Mouse (Mus musculus) urinary bladder, postnatal 36 days (tissue): ENCODE data around the gene Myl3.
A peak's percentile ranks its signal among the peaks of the same experiment; 100 is the strongest.

Experiments
- DNase-seq, 2 experiments: peaks; one replicate each; pipeline ENCODE4 v3.0.0; 2022; ENCODE audit warnings: low spot score in 2 of 2, mixed read lengths in 1 of 2

Gene Myl3

GRCm38 (mm10) chr9:110762763-110763162, 21.1 kb downstream of the Myl3 start:
- no peak for DNase-seq

DNA sequence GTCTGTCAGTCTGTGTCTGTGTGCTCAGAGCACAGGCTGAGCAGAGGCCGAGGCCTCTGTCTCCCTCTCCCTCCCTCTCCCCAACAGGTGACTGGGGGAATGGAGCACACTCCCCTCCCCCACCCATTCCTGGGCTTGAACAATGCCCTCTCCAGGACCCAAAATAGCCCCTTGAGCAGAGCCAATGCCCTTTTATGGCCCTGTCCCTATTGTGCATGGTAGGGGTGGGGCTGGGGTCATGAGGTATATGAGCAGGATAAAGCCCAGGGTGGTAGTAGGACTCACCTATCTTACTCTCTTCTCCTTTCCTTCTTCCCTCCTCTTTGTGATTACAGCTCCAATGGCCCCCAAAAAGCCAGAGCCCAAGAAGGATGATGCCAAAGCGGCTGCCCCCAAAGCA, 21.7 kb downstream of the Myl3 start:
- DNase-seq = no peak

GRCm38 (mm10) chr9:110772336-110772735, 30.7 kb downstream of the Myl3 start:
- DNase-seq = no peak

- DNase-seq = no peak
These were observed 33.0 kb downstream of the Myl3 start for GRCm38 (mm10) chr9:110774403-110775268.

GRCm38 (mm10) chr9:110775269-110776022, 33.8 kb downstream of the Myl3 start:
- DNase-seq = no peak

DNA sequence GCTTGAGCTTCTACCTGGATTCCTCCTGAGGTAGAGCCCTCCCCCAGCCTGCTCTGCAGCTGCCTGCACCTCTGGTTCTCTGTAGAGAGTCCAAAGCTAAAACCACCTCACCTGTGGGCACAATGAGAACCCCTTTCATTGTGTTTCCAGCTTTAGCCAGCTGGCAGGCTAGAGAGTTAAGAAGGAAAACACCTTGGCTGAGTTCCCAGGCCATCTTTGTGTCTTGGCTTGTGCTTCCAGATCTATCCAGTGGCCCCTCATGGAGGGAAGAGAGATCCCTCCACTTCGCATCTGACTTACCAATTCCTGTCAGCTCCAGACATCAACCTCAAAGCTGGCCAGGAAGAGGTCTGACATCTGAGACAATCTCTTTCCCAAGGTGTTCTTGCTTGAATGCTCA, 36.4 kb downstream of the Myl3 start:
- no peak for DNase-seq

DNA sequence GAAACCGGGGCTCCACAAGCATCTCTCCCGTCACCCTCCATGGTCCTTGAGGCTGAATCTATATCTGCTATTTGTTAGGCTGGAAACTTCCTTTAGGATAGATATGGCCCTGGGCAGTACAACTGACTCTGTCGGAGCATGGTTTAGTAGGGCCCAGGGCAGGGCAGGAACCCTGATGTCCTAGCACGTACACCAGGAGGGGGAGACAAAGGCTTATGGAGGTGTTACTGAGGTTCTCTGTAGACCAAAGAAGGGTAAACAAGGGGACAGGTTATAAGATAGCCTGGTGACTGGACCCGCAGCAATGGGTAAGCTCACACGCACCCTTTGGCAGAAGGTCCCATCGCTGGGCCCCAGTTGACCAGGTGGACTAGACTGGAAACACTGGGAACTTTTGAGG, 36.9 kb downstream of the Myl3 start:
- DNase-seq = no peak

DNA sequence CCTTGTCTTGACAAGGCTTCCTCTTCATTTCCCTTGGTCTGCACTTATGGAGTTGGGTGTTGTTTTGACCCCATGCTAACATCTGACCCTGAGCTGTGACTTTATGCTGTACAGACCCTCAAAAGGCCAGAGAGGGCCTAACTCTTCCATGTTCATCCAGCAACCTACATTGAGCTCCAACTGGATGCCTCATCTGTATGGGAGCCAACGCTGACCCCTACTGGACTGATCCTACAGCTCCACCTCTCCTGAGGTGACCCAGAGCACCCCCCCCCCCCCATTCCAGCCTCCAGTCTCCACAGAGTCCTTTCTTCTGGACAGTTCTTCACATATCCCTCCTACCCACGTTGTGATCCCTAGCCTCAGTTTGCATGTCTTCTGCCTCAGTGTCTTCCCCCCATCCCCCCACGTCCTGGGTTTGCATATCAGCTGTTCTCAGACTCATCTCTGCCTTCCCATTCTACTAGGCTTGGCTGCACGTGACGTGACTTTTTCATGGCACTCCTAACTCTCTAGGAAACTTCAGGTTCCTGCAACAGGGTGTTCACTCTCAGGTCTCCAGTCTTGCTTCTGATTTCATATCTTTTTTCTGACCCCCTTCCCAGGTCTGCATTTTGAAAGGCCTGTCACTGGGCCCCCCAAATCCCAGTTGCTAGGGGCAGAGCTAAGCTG, 37.7 kb downstream of the Myl3 start:
- DNase-seq = no peak

GRCm38 (mm10) chr9:110781256-110781721, 39.6 kb downstream of the Myl3 start:
- peak; percentile 91 to 93 for DNase-seq

DNA sequence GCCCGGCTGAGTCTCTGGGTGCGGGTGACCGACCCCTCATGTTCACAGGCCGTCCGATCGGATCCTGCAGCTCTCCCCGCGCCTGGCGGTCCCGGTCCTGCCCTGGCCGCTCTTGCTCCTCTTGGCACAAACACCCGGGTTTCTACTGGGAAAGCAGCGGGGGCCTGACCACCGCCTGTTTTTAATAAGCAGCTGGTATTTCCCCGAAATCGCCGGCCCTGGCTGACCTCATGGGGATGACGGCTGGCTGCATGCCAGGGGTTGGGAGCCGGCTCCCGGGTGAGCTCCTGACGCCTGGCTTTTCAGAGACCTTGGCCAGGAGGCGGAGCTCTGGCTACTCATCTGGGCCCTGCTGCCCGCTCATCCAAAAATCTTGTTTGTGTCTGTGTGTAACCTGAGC, 40.1 kb downstream of the Myl3 start:
- peak; percentile 71 to 88 for DNase-seq

GRCm38 (mm10) chr9:110783611-110784010, 42.0 kb downstream of the Myl3 start:
- no peak for DNase-seq

DNA sequence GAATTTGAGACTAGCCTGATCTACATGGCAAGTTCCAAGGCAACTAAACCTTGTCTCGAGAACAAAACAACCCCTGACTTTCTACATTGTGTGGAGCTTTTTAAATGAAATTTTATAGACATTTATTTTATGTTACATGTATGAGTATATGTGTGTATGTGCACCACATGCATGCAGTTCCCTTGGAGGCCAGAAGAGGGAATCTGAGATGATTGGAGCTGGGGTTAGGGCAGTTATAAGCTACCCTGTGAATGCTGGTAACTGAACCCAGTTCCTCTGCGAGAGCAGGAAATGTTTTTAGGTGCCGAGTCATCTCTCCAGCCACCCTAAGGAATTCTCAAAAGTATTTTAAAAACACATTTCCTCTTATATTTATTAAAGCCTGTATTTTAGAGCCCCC, 46.5 kb downstream of the Myl3 start:
- DNase-seq = no peak

- DNase-seq = no peak
These were observed 48.8 kb downstream of the Myl3 start for GRCm38 (mm10) chr9:110790462-110790861.

DNA sequence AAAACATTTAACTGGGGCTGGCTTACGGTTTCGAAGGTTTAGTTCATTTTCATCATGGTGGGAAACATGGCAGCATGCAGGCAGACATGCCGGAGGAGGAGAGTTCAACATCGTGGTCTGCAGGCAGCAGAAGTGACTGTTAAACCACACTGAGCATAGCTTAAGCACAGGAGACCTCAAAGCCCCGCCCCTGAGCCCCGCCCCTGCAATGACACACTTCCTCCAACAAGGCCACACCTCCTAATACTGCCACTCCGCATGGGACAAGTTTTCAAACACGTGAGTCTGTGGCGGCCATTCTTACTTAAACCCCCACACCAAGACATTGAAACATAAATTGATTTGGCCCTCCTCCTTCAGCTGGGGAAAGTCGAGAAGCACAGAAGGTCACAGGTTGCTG, 55.4 kb downstream of the Myl3 start:
- DNase-seq = no peak

- DNase-seq = no peak
These were observed 56.2 kb downstream of the Myl3 start, which contains the start of gene Prss42 for GRCm38 (mm10) chr9:110797866-110798265. Prss42 (plus strand) TSS chr9:110798166.

GRCm38 (mm10) chr9:110800834-110801479, 59.3 kb downstream of the Myl3 start:
- no peak for DNase-seq

- DNase-seq = no peak
These were observed 61.6 kb downstream of the Myl3 start for GRCm38 (mm10) chr9:110803294-110803693.

GRCm38 (mm10) chr9:110810051-110810450, 68.4 kb downstream of the Myl3 start:
- DNase-seq = no peak

- no peak for DNase-seq
These were observed 72.1 kb downstream of the Myl3 start, which contains the start of gene Prss44 for GRCm38 (mm10) chr9:110813789-110814188. Prss44 (plus strand) TSS chr9:110813994.
